Mouse (Mus musculus): ENCODE results near the gene Adarb2. TPM values are rescaled to one million over a fixed set of nuclear protein-coding genes. Genes with fewer than 3 reads are reported as not detected.

Gene Adarb2
- total and polyA plus RNA-seq, 3 experiments, result 0.42 to 0.57 TPM; not detected in 1

GRCm38 (mm10) chr13:8439188-8439835 lies 236.6 kb downstream of the Adarb2 start:
- TF ChIP-seq MXI1 (IDR thresholded peaks at IDR 0.05; ENCODE audit: low read depth, low read length) (no peak), ZNF384 (IDR thresholded peaks at IDR 0.05; ENCODE audit: low read depth, low read length) (no peak), RCOR1 (IDR thresholded peaks at IDR 0.05; ENCODE audit: low read depth, low read length) (no peak), ZKSCAN1 (IDR thresholded peaks at IDR 0.05; ENCODE audit: low read depth, low read length) (no peak), MEF2A (IDR thresholded peaks at IDR 0.05; ENCODE audit: extremely low read depth, insufficient replicate concordance, low read depth, low read length, poor library complexity, severe bottlenecking) (no peak), POLR2AphosphoS5 (IDR thresholded peaks at IDR 0.05; ENCODE audit: borderline replicate concordance, low read depth, low read length) (no peak), ELF1 (IDR thresholded peaks at IDR 0.05; ENCODE audit: low read depth, low read length) (no peak), MAFK (IDR thresholded peaks at IDR 0.05; ENCODE audit: borderline replicate concordance, low read depth, low read length) (no peak), TAL1 (IDR thresholded peaks at IDR 0.05; ENCODE audit: low read length) (no peak), BHLHE40 (IDR thresholded peaks at IDR 0.05; ENCODE audit: borderline replicate concordance, low read depth, low read length) (no peak), NELFE (IDR thresholded peaks at IDR 0.05; ENCODE audit: low read depth, low read length) (no peak), CHD2 (IDR thresholded peaks at IDR 0.05; ENCODE audit: low read length) (no peak), GATA1 (IDR thresholded peaks at IDR 0.05; ENCODE audit: low read depth, low read length) (no peak)
- H3K9ac ChIP-seq (ENCODE audit: control insufficient read depth, low read depth, low read length, poor library complexity, severe bottlenecking), result no peak overlapping the region

DNA sequence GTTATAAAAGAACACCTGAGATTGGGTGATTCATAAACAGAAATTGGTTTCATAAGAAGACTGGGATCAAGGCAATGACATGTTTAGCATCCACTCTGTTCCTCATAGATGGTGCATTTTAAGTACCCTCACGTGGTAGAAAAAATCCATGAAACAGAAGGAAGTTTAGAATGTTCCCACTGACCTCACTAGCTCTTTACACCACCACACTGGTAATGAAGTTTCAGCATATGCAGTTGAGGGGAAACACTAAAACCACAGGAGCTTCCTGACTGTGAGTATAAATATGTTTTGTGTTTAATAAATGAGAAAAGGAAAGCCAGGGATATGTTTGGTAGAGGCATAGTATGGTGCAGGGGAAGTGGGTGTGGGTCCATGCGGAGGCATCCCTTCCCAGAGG lies 242.7 kb downstream of the Adarb2 start:
- H3K27me3 ChIP-seq (ENCODE audit: control insufficient read depth in 1 of 2, insufficient read depth in 2 of 2, low read length in 2 of 2), result peaks cover 0 to 1% of the 10 kb centered on the region in 2 experiments; a peak in 2 of 4 replicates
- no peaks in the 10 kb centered on the region for H3K36me3 ChIP-seq (ENCODE audit: control insufficient read depth in 1 of 2, insufficient read depth in 2 of 2, low read length in 2 of 2)
- no peak for DNase-seq (ENCODE audit: low read depth, low spot score)
- H3K4me3 ChIP-seq (ENCODE audit: control insufficient read depth in 1 of 2, insufficient read depth in 1 of 2, low read depth in 2 of 2, low read length in 2 of 2), result no peak overlapping the region
- no peaks in the 10 kb centered on the region for H3K9me3 ChIP-seq (replicated peaks; ENCODE audit: insufficient read depth, low read length)
- no peak for TF ChIP-seq RCOR1 (IDR thresholded peaks at IDR 0.05; ENCODE audit: low read depth, low read length)
- TF ChIP-seq CTCF (IDR thresholded peaks at IDR 0.05 in 2 of 3, conservative IDR thresholded peaks at IDR 0.05 in 1 of 3; ENCODE audit: control insufficient read depth in 1 of 3, insufficient read depth in 1 of 3, low read depth in 2 of 3, low read length in 3 of 3, poor library complexity in 1 of 3, severe bottlenecking in 1 of 3), result no peak
- TF ChIP-seq E2F4 (IDR thresholded peaks at IDR 0.05; ENCODE audit: borderline replicate concordance, low read depth, low read length), result no peak
- TF ChIP-seq POLR2A (IDR thresholded peaks at IDR 0.05; ENCODE audit: control insufficient read depth in 1 of 2, insufficient read depth in 1 of 2, low read depth in 1 of 2, low read length in 2 of 2, poor library complexity in 1 of 2), result no peak
- no peak for TF ChIP-seq GABPA (IDR thresholded peaks at IDR 0.05; ENCODE audit: low read depth, low read length)
- TF ChIP-seq POLR2AphosphoS5 (IDR thresholded peaks at IDR 0.05; ENCODE audit: borderline replicate concordance, low read depth, low read length), result no peak
- no peak for TF ChIP-seq ETS1 (IDR thresholded peaks at IDR 0.05; ENCODE audit: low read depth, low read length)
- no peak for TF ChIP-seq USF2 (IDR thresholded peaks at IDR 0.05; ENCODE audit: borderline replicate concordance in 1 of 2, insufficient read depth in 1 of 2, low read depth in 1 of 2, low read length in 2 of 2)
- no peak for TF ChIP-seq ZKSCAN1 (IDR thresholded peaks at IDR 0.05; ENCODE audit: low read depth, low read length)
- TF ChIP-seq RAD21 (IDR thresholded peaks at IDR 0.05; ENCODE audit: low read depth, low read length), result no peak
- TF ChIP-seq POLR2AphosphoS2 (IDR thresholded peaks at IDR 0.05; ENCODE audit: low read length), result no peak
- no peak for TF ChIP-seq MAFK (IDR thresholded peaks at IDR 0.05; ENCODE audit: borderline replicate concordance, low read depth, low read length)
- TF ChIP-seq ZMIZ1 (IDR thresholded peaks at IDR 0.05; ENCODE audit: low read depth, low read length), result no peak
- TF ChIP-seq CHD1 (IDR thresholded peaks at IDR 0.05; ENCODE audit: low read depth, low read length), result no peak
- TF ChIP-seq JUND (IDR thresholded peaks at IDR 0.05; ENCODE audit: low read depth, low read length), result no peak
- TF ChIP-seq HCFC1 (IDR thresholded peaks at IDR 0.05; ENCODE audit: low read depth, low read length), result no peak
- no peak for TF ChIP-seq TCF12 (IDR thresholded peaks at IDR 0.05; ENCODE audit: low read depth, low read length)
- H3K27ac ChIP-seq (ENCODE audit: control insufficient read depth, low read depth, low read length), result no peak overlapping the region
- H3K4me1 ChIP-seq (ENCODE audit: control insufficient read depth in 1 of 2, insufficient read depth in 2 of 2, low read length in 2 of 2), result no peaks in the 10 kb centered on the region
- H3K9ac ChIP-seq (ENCODE audit: control insufficient read depth, low read depth, low read length, poor library complexity, severe bottlenecking), result no peak overlapping the region
- no peaks in the 10 kb centered on the region for H3K79me2 ChIP-seq (ENCODE audit: control insufficient read depth, insufficient read depth, low read length, poor library complexity)

More at GRCm38 (mm10) chr13:8439188-8439835, 236.6 kb downstream of the Adarb2 start:
- Histone ChIP-seq H3K36me3 (ENCODE audit: control insufficient read depth in 1 of 2, insufficient read depth in 2 of 2, low read length in 2 of 2) (no peaks in the 10 kb centered on the region), H3K4me3 (ENCODE audit: control insufficient read depth in 1 of 2, insufficient read depth in 1 of 2, low read depth in 2 of 2, low read length in 2 of 2) (no peak overlapping the region), H3K27ac (ENCODE audit: control insufficient read depth, low read depth, low read length) (no peak overlapping the region), H3K4me1 (ENCODE audit: control insufficient read depth in 1 of 2, insufficient read depth in 2 of 2, low read length in 2 of 2) (no peaks in the 10 kb centered on the region), H3K79me2 (ENCODE audit: control insufficient read depth, insufficient read depth, low read length, poor library complexity) (no peaks in the 10 kb centered on the region), H3K9me3 (replicated peaks; ENCODE audit: insufficient read depth, low read length) (no peaks in the 10 kb centered on the region), H3K27me3 (ENCODE audit: control insufficient read depth in 1 of 2, insufficient read depth in 2 of 2, low read length in 2 of 2) (no peaks in the 10 kb centered on the region; a peak in 1 of 4 replicates)
- DNase-seq (ENCODE audit: low read depth, low spot score), result no peak
